Mouse (Mus musculus) liver, adult 2 months (tissue): ENCODE measurements at regions not wholly inside any gene's neighbourhood (a gene's known extent, or its start where the extent isn't known, plus 50 kb on each side); places are given as distances from the start of the nearest gene placed in this dataset.

Experiments
- DNase-seq: peaks from one replicate; pipeline ENCODE4 v3.0.0-alpha.2; 2011; ENCODE audit warnings: low read depth, low spot score; ENCODE audit errors: extremely low read depth
- H3K27ac ChIP-seq: fragments of 200-500 bp; replicated peaks from 2 replicates; pipeline ENCODE4 v1.5.1; 2012; ENCODE audit warnings: low read depth, mild to moderate bottlenecking, control low read depth, inconsistent platforms, low read length; ENCODE audit not compliant: insufficient read depth
- H3K27me3 ChIP-seq: fragments of 200-500 bp; 2 replicates; pipeline ENCODE4 v1.6.1; 2012; ENCODE audit warnings: mild to moderate bottlenecking, moderate library complexity, low read length, inconsistent platforms; ENCODE audit not compliant: control insufficient read depth, insufficient read depth
- H3K36me3 ChIP-seq: fragments of 200-500 bp; 2 replicates; pipeline ENCODE4 v1.6.1; 2012; ENCODE audit warnings: low read length, inconsistent platforms; ENCODE audit not compliant: control insufficient read depth, insufficient read depth
- H3K4me1 ChIP-seq: fragments of 200-500 bp; 2 replicates; pipeline ENCODE4 v1.6.1; 2011; ENCODE audit warnings: low read length; ENCODE audit not compliant: control insufficient read depth, insufficient read depth
- H3K4me3 ChIP-seq: fragments of 200-500 bp; 2 replicates; pipeline ENCODE4 v1.5.1; 2011; ENCODE audit warnings: low read depth, mild to moderate bottlenecking, control low read depth, low read length, moderate library complexity; ENCODE audit not compliant: insufficient read depth
- H3K79me2 ChIP-seq: fragments of 200-500 bp; 2 replicates; pipeline ENCODE4 v1.6.1; 2012; ENCODE audit warnings: inconsistent platforms, mild to moderate bottlenecking, low read length, moderate library complexity; ENCODE audit not compliant: control insufficient read depth, insufficient read depth
- H3K9ac ChIP-seq: fragments of 200-500 bp; 2 replicates; pipeline ENCODE4 v1.6.1; 2012; ENCODE audit warnings: low read depth, mild to moderate bottlenecking, control low read depth, inconsistent platforms, low read length
- CTCF ChIP-seq: fragments of 200-500 bp; IDR thresholded peaks from 2 replicates; pipeline ENCODE4 v1.5.1; 2011; ENCODE audit warnings: low read depth, low read length, control low read depth
- POLR2A ChIP-seq: fragments of 200-500 bp; IDR thresholded peaks from 2 replicates; pipeline ENCODE4 v1.6.1; 2011; ENCODE audit warnings: low read length, control low read depth; ENCODE audit not compliant: insufficient read depth; ENCODE audit errors: extremely low read depth
- WGBS: fragments of 180-500 bp; shearing (Covaris S2); methylation state at CpG from one replicate; pipeline ENCODE4 v1.1.7; 2018; 5-methylcytosine and 5-hydroxymethylcytosine counted together

DNA sequence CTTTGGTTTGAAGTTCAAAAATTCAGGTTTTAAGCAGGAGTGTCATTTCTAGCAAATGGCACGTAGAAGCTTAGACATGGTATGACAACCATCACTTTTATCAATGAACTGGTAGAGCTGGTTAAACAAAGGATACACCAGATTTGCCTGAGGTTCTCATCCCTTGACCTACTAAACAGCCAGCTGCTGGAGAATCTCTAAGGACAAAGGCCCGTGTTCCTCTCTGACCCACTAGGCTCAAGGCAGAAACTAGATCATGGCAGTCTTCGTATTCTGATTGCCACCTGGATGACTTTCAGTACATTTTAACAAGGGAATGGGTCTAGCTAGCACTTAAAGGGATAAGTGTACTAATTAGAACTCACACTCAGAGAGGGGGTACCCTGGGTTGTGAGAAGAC is 155.2 kb upstream of the Bcl6 start:
- 98% methylated on average over 3 of the region's 3 CpGs for WGBS
- Histone ChIP-seq H3K9ac (no peak overlapping the region), H3K36me3 (no peaks in the 10 kb centered on the region), H3K27me3 (no peaks in the 10 kb centered on the region), H3K79me2 (no peaks in the 10 kb centered on the region), H3K27ac (no peak overlapping the region), H3K4me3 (no peak overlapping the region), H3K4me1 (no peaks in the 10 kb centered on the region)
- no peak for DNase-seq
- TF ChIP-seq CTCF (no peak), POLR2A (no peak)

DNA sequence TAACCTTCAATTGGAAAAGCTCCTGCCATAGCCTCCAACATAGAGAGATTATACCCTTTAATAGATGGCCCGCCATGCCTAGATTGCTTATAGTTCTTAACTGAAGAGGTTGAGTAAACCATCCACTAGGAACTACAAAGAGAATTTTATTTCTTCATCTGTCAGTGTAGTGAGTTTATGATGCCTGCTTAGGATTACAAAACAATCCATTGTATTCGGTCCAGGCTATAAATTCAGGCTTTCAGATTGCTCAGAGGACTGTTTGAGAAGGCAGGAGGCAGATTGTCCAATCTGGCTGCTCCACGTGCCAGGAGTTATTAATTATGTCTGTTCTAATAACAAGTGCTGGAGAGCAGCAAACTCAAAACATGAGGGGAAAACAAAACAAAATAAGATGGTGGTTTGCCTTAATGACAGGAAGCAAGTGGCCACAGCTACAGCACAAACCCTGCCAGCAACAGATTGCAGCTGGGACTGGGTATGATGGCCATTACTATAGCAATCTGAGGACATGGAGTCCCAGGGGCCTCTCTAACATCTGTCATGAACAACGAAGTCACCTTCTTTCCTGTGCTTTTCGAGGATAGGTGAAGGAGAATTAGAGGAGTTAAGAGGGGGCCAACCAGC is 154.4 kb upstream of the Bcl6 start:
- DNase-seq: no peak
- WGBS: 88% methylated on average over 5 of the region's 5 CpGs
- TF ChIP-seq CTCF (no peak), POLR2A (no peak)
- no peak overlapping the region for H3K9ac ChIP-seq
- H3K27me3 ChIP-seq: no peaks in the 10 kb centered on the region
- H3K36me3 ChIP-seq: no peaks in the 10 kb centered on the region
- H3K27ac ChIP-seq: no peak overlapping the region
- no peaks in the 10 kb centered on the region for H3K79me2 ChIP-seq
- H3K4me3 ChIP-seq: no peak overlapping the region
- H3K4me1 ChIP-seq: no peaks in the 10 kb centered on the region

DNA sequence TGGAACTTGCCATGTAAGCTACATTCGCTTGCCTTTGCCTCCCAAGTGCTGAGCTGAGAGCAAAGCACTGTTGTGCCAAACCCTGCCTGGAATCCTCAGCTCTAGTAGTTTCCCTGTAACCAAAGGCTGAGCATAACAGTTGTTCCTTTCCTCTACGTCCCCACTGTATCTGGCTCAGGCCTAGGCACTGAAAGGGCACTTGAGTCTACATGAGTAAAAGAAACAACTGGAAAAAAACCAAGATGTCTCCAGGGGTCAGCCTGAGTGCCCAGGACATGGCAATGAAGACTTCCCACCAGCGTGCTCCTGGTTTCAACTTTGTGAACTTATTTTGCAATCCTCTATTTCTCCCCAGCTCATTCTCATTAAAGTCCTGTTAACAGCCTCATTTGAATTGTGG is 150.5 kb upstream of the Bcl6 start:
- Histone ChIP-seq H3K36me3 (no peaks in the 10 kb centered on the region), H3K79me2 (no peaks in the 10 kb centered on the region), H3K27ac (no peak overlapping the region), H3K9ac (no peak overlapping the region), H3K4me1 (no peaks in the 10 kb centered on the region), H3K4me3 (no peak overlapping the region), H3K27me3 (no peaks in the 10 kb centered on the region)
- 87% methylated on average over 3 of the region's 3 CpGs for WGBS
- TF ChIP-seq POLR2A: no peak
- no peak for TF ChIP-seq CTCF
- DNase-seq: no peak

- Histone ChIP-seq H3K36me3 (no peaks in the 10 kb centered on the region), H3K4me1 (no peaks in the 10 kb centered on the region), H3K27me3 (no peaks in the 10 kb centered on the region), H3K9ac (no peak overlapping the region), H3K4me3 (no peak overlapping the region), H3K27ac (no peak overlapping the region), H3K79me2 (no peaks in the 10 kb centered on the region)
- WGBS: 83% methylated on average over 7 of the region's 7 CpGs
- TF ChIP-seq POLR2A (no peak), CTCF (no peak)
- no peak for DNase-seq
Observed at GRCm38 (mm10) chr16:24137266-24138033, 148.8 kb upstream of the Bcl6 start.

DNA sequence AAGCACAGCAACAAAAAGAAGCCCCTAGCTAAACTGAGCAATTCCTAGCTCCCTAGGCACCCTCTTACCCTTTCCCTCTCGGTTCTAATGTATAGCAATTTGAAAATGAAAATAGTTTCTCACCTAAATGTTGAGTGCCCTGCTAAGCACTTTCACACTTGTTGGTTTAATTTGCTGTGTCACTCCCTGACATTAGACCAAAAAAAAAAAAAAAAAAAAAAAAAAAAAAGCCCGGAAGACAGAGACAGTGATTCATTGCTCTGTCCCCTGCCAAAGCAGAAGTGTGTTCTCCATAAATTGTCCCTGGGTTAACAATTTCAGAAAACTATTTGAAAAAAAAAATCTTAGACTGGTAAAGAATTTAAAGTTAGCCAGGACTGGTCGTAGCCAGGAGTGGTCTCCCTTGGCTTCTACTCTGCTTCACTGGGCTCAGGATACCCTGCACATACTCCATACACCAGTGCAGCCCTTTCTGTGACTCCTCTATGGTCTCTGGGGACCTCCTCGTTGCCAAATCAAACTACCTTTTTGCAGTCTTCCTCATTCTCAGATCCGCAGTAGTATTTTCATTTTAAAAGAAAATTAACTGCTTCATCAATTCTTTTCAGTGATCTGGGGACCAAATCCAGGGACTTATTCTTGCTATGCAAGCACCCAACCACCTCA is 148.0 kb upstream of the Bcl6 start:
- no peak for DNase-seq
- no peak overlapping the region for H3K4me3 ChIP-seq
- H3K9ac ChIP-seq: no peak overlapping the region
- TF ChIP-seq CTCF (no peak), POLR2A (no peak)
- H3K4me1 ChIP-seq: no peaks in the 10 kb centered on the region
- no peaks in the 10 kb centered on the region for H3K79me2 ChIP-seq
- no peak overlapping the region for H3K27ac ChIP-seq
- H3K27me3 ChIP-seq: no peaks in the 10 kb centered on the region
- WGBS: 72% methylated on average over 5 of the region's 5 CpGs
- no peaks in the 10 kb centered on the region for H3K36me3 ChIP-seq

DNA sequence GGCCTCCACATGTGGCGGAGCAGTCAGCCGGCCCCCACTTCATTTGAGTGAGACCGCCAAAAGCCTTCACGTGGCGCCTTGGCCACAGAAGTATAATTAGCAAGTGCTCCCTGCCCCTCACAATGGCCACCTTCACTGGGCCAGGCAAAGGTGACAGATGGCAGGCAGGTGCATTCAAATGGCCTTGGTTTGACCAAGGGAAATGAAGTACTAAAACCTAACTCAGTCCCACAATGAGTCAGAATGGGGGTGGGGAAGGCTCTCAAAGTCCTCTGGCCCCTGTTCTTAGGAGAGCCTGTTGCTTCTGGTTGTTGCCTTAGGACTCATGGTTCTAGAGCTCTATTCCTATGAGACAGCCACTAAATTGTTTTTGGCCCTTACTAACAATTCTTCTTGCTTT is 147.2 kb upstream of the Bcl6 start:
- Histone ChIP-seq H3K4me3 (no peak overlapping the region), H3K27ac (no peak overlapping the region), H3K36me3 (no peaks in the 10 kb centered on the region), H3K27me3 (no peaks in the 10 kb centered on the region), H3K9ac (no peak overlapping the region), H3K79me2 (no peaks in the 10 kb centered on the region), H3K4me1 (no peaks in the 10 kb centered on the region)
- TF ChIP-seq CTCF: no peak
- no peak for TF ChIP-seq POLR2A
- no peak for DNase-seq
- 94% methylated on average over 5 of the region's 5 CpGs for WGBS
